Mouse (Mus musculus): ENCODE data around the gene Abcb4. TPM values are rescaled to one million over a fixed set of nuclear protein-coding genes. Genes with fewer than 3 reads are reported as not detected.

Abcb4 gene
- total and polyA plus RNA-seq, 3 experiments, result 0.27 to 0.68 (median 0.29) TPM

DNA sequence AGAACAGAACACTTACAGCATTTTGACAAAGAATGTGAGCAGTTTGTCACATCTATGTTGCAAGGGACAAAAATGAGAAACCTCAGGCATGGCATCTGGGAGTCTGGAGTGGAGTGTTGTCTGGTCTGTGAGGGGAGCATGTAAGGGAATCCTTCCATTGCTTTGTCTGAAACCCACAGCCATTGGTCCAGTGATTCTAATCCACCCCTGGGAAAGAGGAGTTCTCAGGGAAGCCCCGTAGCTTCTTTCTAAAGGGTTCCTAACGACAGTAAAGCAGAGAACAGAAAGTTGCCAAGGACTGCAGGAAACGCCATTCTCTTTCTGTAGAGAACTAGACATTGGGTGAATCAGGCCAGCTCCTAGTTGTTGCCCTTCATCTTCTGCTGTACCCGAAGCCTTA lies 42.7 kb upstream of the Abcb4 start (continued):
- no peak for TF ChIP-seq PAX5 (IDR thresholded peaks at IDR 0.05; ENCODE audit: low read length)
- no peak for TF ChIP-seq SIN3A (IDR thresholded peaks at IDR 0.05; ENCODE audit: low read length)
- no peak for TF ChIP-seq UBTF (IDR thresholded peaks at IDR 0.05; ENCODE audit: low read depth, low read length)

DNA sequence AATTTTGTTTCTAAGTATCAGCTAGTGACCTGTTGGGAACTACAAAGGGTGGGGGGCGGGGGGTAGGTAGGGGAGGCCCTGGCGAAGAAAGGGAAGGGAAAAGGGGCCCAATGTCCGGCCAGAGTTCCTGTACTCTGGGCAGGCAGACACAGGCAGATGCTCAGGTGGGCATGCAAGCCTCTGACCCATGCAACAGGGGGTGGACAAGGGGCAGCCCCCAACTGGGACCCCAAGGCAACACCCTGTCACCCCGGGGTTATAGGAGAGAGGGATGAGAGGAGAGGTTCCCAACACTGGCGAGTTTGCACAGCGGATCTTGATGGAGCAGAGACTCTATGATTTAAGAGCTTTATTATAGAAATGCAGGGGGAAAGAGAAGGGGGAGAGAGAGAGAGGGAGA lies 36.3 kb upstream of the Abcb4 start:
- no peaks in the 10 kb centered on the region for H3K27me3 ChIP-seq (replicated peaks)
- no peaks in the 10 kb centered on the region for H3K4me1 ChIP-seq (ENCODE audit: control insufficient read depth in 1 of 2, insufficient read depth in 2 of 2)
- H3K4me2 ChIP-seq (ENCODE audit: insufficient read depth, low read depth, poor library complexity, severe bottlenecking), result no peak overlapping the region
- H3K36me3 ChIP-seq (replicated peaks in 1 of 2; ENCODE audit: control insufficient read depth in 1 of 2, insufficient read depth in 1 of 2, low read length in 1 of 2), result no peaks in the 10 kb centered on the region
- TF ChIP-seq ZMIZ1 (IDR thresholded peaks at IDR 0.05; ENCODE audit: low read depth, low read length), result no peak
- TF ChIP-seq USF1 (IDR thresholded peaks at IDR 0.05; ENCODE audit: low read depth, low read length), result no peak
- no peak for TF ChIP-seq CHD1 (IDR thresholded peaks at IDR 0.05; ENCODE audit: low read depth, low read length)
- TF ChIP-seq MYC (IDR thresholded peaks at IDR 0.05; ENCODE audit: low read depth, low read length), result no peak
- no peaks in the 10 kb centered on the region for H3K79me2 ChIP-seq (replicated peaks; ENCODE audit: control insufficient read depth, extremely low read depth, insufficient read depth, poor library complexity, severe bottlenecking)
- H3K9ac ChIP-seq (ENCODE audit: insufficient read depth, low read depth), result no peak overlapping the region
- in situ Hi-C loops (cut with MboI; ENCODE audit: low pct_ligation_motif_present, low pct_unique_long_range_greater_than_20kb, low sequenced_read_pairs), result no loop called here
- H3K4me3 ChIP-seq (replicated peaks in 1 of 3; ENCODE audit: low read depth in 2 of 3, low read length in 2 of 3, poor library complexity in 1 of 3), result no peak overlapping the region
- H3K27ac ChIP-seq (ENCODE audit: insufficient read depth, low read depth), result no peak overlapping the region
- no peak for DNase-seq (ENCODE audit: extremely low read depth)
- H3K9me3 ChIP-seq (replicated peaks; ENCODE audit: low read length), result no peaks in the 10 kb centered on the region
- dilution Hi-C loops (cut with MboI; ENCODE audit: extremely low pct_ligation_motif_present, extremely low pct_unique_long_range_greater_than_20kb, low sequenced_read_pairs), result no loop called here

DNA sequence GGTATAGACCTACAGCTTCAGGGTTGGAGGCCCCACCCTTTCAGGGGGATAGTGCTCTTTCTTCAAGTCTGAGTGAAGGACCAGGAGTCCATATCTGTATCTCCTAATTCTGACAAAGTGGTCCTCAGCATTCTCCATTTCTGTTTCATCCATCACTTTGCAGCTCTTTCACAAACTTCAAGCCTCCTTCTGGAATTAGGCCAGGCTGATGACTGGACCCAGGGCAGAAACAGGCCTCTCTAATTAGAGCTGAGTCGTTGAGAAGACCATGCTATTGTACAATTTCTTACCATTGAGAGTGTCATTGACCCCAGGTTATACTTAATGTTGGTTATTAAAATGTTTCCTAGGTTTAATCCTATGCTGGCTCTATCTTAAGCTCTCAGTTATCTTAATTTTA lies 31.7 kb upstream of the Abcb4 start:
- in situ Hi-C loops (cut with MboI; ENCODE audit: low pct_ligation_motif_present, low pct_unique_long_range_greater_than_20kb, low sequenced_read_pairs) (no loop called here), dilution Hi-C loops (cut with MboI; ENCODE audit: extremely low pct_ligation_motif_present, extremely low pct_unique_long_range_greater_than_20kb, low sequenced_read_pairs) (no loop called here)
- DNase-seq (ENCODE audit: extremely low read depth), result no peak

More for the DNA sequence above, 31.7 kb upstream of the Abcb4 start:
- H3K9me3 ChIP-seq (replicated peaks; ENCODE audit: low read length), result no peaks in the 10 kb centered on the region
- no peak overlapping the region for H3K4me3 ChIP-seq (replicated peaks in 1 of 3; ENCODE audit: low read depth in 2 of 3, low read length in 2 of 3, poor library complexity in 1 of 3)
- no peaks in the 10 kb centered on the region for H3K79me2 ChIP-seq (replicated peaks; ENCODE audit: control insufficient read depth, extremely low read depth, insufficient read depth, poor library complexity, severe bottlenecking)
- H3K36me3 ChIP-seq (replicated peaks in 1 of 2; ENCODE audit: control insufficient read depth in 1 of 2, insufficient read depth in 1 of 2, low read length in 1 of 2), result peaks cover 0 to 5% of the 10 kb centered on the region in 2 experiments
- H3K27ac ChIP-seq (ENCODE audit: insufficient read depth, low read depth), result no peak overlapping the region
- peaks cover 0 to 5% of the 10 kb centered on the region in 2 experiments; a peak in 1 of 4 replicates for H3K4me1 ChIP-seq (ENCODE audit: control insufficient read depth in 1 of 2, insufficient read depth in 2 of 2)
- H3K9ac ChIP-seq (ENCODE audit: insufficient read depth, low read depth), result no peak overlapping the region
- TF ChIP-seq USF2 (conservative IDR thresholded peaks at IDR 0.05; ENCODE audit: low read depth, low read length), result no peak
- TF ChIP-seq MEF2A (IDR thresholded peaks at IDR 0.05; ENCODE audit: borderline replicate concordance, low read depth, low read length), result no peak
- no peak for TF ChIP-seq E2F4 (IDR thresholded peaks at IDR 0.05; ENCODE audit: insufficient replicate concordance, low read depth, low read length)
- no peak for TF ChIP-seq ETS1 (conservative IDR thresholded peaks at IDR 0.05; ENCODE audit: low read depth, low read length)
- TF ChIP-seq CHD1 (IDR thresholded peaks at IDR 0.05; ENCODE audit: low read depth, low read length), result no peak
- no peak for TF ChIP-seq TCF12 (IDR thresholded peaks at IDR 0.05; ENCODE audit: low read depth, low read length)
- no peak for TF ChIP-seq CTCF (conservative IDR thresholded peaks at IDR 0.05 in 1 of 2, IDR thresholded peaks at IDR 0.05 in 1 of 2; ENCODE audit: low read depth in 2 of 2, low read length in 2 of 2)
- TF ChIP-seq TBP (conservative IDR thresholded peaks at IDR 0.05; ENCODE audit: low read depth, low read length), result no peak
- no peak for TF ChIP-seq CHD2 (IDR thresholded peaks at IDR 0.05; ENCODE audit: low read length)
- no peaks in the 10 kb centered on the region for H3K27me3 ChIP-seq (replicated peaks)
- no peak overlapping the region for H3K4me2 ChIP-seq (ENCODE audit: insufficient read depth, low read depth, poor library complexity, severe bottlenecking)
